8 mouse cellular contexts compared by ENCODE assay signal in genomic region chr4:137276443-137277165, GRCm38 (mm10). TPM values are rescaled to one million over a fixed set of nuclear protein-coding genes. Genes with fewer than 3 reads are reported as not detected.
DNase-seq lines count a peak whose midpoint lies in the region; ATAC-seq and TF ChIP-seq lines count a peak whose summit lies in the region.

No protein-coding gene starts in this region.

- H3K4me2 ChIP-seq in heart, embryonic 15.5 days = peak overlapping the region; percentile 83
- peak overlapping the region; percentile 96 for H3K4me2 ChIP-seq in embryonic facial prominence, embryonic 11.5 days (ENCODE audit: low read depth, low read length)
- peak overlapping the region; percentile 93 for H3K4me2 ChIP-seq in hindbrain, embryonic 15.5 days
- peak overlapping the region; percentile 92 for H3K4me2 ChIP-seq in midbrain, postnatal 0 days (ENCODE audit: low read depth, low read length, poor library complexity, severe bottlenecking)

- TF ChIP-seq CTCF in midbrain, postnatal 0 days (IDR thresholded peaks at IDR 0.05) = no peak

- H3K27ac ChIP-seq in heart, embryonic 15.5 days = no peak overlapping the region; the same call in 1 of the 2 replicates
- no peak overlapping the region for H3K27ac ChIP-seq in embryonic facial prominence, embryonic 11.5 days (replicated peaks; ENCODE audit: low read depth, low read length)
- no peak overlapping the region for H3K27ac ChIP-seq in hindbrain, embryonic 15.5 days (replicated peaks)
- H3K27ac ChIP-seq in midbrain, postnatal 0 days (ENCODE audit: low read depth, low read length) = no peak overlapping the region

- intact Hi-C loops in heart, postnatal 36 days (cut with DNase I) = no loop called here

- DNase-seq in heart, postnatal 36 days = no peak
- no peak for DNase-seq in embryonic facial prominence, embryonic 11.5 days (ENCODE audit: low spot score)
- no peak for DNase-seq in midbrain, postnatal 0 days (ENCODE audit: low spot score)
- DNase-seq in urinary bladder, adult 2 months (ENCODE audit: low spot score) = no peak
- no peak for DNase-seq in adrenal gland, postnatal 4 days (ENCODE audit: low spot score in 2 of 2)
- no peak for DNase-seq in left cerebral cortex, adult 11 months (ENCODE audit: low spot score)

- peaks cover 22% of the 10 kb centered on the region for H3K4me1 ChIP-seq in heart, embryonic 15.5 days (replicated peaks)
- peaks cover 3% of the 10 kb centered on the region for H3K4me1 ChIP-seq in embryonic facial prominence, embryonic 11.5 days (ENCODE audit: control insufficient read depth, insufficient read depth, low read length)
- peaks cover 34% of the 10 kb centered on the region for H3K4me1 ChIP-seq in hindbrain, embryonic 15.5 days (replicated peaks)
- peaks cover 11% of the 10 kb centered on the region; the same call in 1 of the 2 replicates for H3K4me1 ChIP-seq in midbrain, postnatal 0 days (ENCODE audit: insufficient read depth, low read length)

- H3K9me3 ChIP-seq in heart, embryonic 15.5 days (replicated peaks) = no peaks in the 10 kb centered on the region
- no peaks in the 10 kb centered on the region for H3K9me3 ChIP-seq in embryonic facial prominence, embryonic 11.5 days (replicated peaks; ENCODE audit: control insufficient read depth, low read length)
- no peaks in the 10 kb centered on the region for H3K9me3 ChIP-seq in hindbrain, embryonic 15.5 days
- no peaks in the 10 kb centered on the region for H3K9me3 ChIP-seq in midbrain, postnatal 0 days (ENCODE audit: low read length)

- H3K36me3 ChIP-seq in heart, embryonic 15.5 days = no peaks in the 10 kb centered on the region
- no peaks in the 10 kb centered on the region for H3K36me3 ChIP-seq in embryonic facial prominence, embryonic 11.5 days (replicated peaks; ENCODE audit: control insufficient read depth, insufficient read depth, low read depth, low read length)
- no peaks in the 10 kb centered on the region for H3K36me3 ChIP-seq in hindbrain, embryonic 15.5 days
- no peaks in the 10 kb centered on the region for H3K36me3 ChIP-seq in midbrain, postnatal 0 days (ENCODE audit: insufficient read depth, low read length)

- peaks cover 87% of the 10 kb centered on the region for H3K27me3 ChIP-seq in heart, embryonic 15.5 days
- peaks cover 57% of the 10 kb centered on the region for H3K27me3 ChIP-seq in embryonic facial prominence, embryonic 11.5 days (ENCODE audit: control insufficient read depth, insufficient read depth, low read length)
- H3K27me3 ChIP-seq in hindbrain, embryonic 15.5 days = peaks cover 29% of the 10 kb centered on the region
- H3K27me3 ChIP-seq in midbrain, postnatal 0 days (ENCODE audit: insufficient read depth, low read length) = peaks cover 13% of the 10 kb centered on the region; the same call in 1 of the 2 replicates

- H3K4me3 ChIP-seq in heart, embryonic 15.5 days = peak overlapping the region; percentile 57
- H3K4me3 ChIP-seq in embryonic facial prominence, embryonic 11.5 days (ENCODE audit: low read depth, low read length) = peak overlapping the region; percentile 53
- H3K4me3 ChIP-seq in hindbrain, embryonic 15.5 days = peak overlapping the region; percentile 48
- peak overlapping the region; percentile 65 for H3K4me3 ChIP-seq in midbrain, postnatal 0 days (ENCODE audit: low read depth, low read length)

- peak; percentile 24; the same call in 1 of the 2 replicates for ATAC-seq in heart, embryonic 15.5 days (replicated peaks; ENCODE audit: insufficient number of reproducible peaks, insufficient read depth, low FRiP score, low read depth)
- ATAC-seq in embryonic facial prominence, embryonic 11.5 days (replicated peaks; ENCODE audit: insufficient number of reproducible peaks, low FRiP score, low TSS enrichment, low read depth) = 0 out of 2 replicates have a peak, but pooled peaks have one; percentile 25
- peak; percentile 32 for ATAC-seq in hindbrain, embryonic 15.5 days (ENCODE audit: low FRiP score, low read depth)
- ATAC-seq in midbrain, postnatal 0 days (ENCODE audit: low FRiP score) = no peak

- peak overlapping the region; percentile 40 for H3K9ac ChIP-seq in heart, embryonic 15.5 days
- peak overlapping the region; percentile 48 for H3K9ac ChIP-seq in embryonic facial prominence, embryonic 11.5 days (replicated peaks; ENCODE audit: low read length)
- H3K9ac ChIP-seq in hindbrain, embryonic 15.5 days = peak overlapping the region; percentile 57
- peak overlapping the region; percentile 74 for H3K9ac ChIP-seq in midbrain, postnatal 0 days (replicated peaks; ENCODE audit: low read length, poor library complexity, severe bottlenecking)

- 3% methylated on average over 29 of the region's 46 CpGs for WGBS in heart, embryonic 15.5 days
- 2% methylated on average over 43 of the region's 46 CpGs for WGBS in embryonic facial prominence, embryonic 11.5 days
- 2% methylated on average over 31 of the region's 46 CpGs for WGBS in hindbrain, embryonic 15.5 days
- WGBS in midbrain, postnatal 0 days = 3% methylated on average over 44 of the region's 46 CpGs

RNA-seq across cellular contexts. Expression of gene Wnt4, which starts 0.7 kb away (rescaled TPM):
- 1.7 and 4.3 TPM in 2 replicates for polyA plus RNA-seq in heart, embryonic 15.5 days (2015; fragmentation: Nextera tagmentation; extraction: Ambion mirVana)
- under 1 TPM; 0.17 to 0.19 TPM for total RNA-seq in heart, postnatal 36 days (2021)
- 3.3 and 4.3 TPM in 2 replicates for polyA plus RNA-seq in embryonic facial prominence, embryonic 11.5 days (2014; fragmentation: Nextera tagmentation; extraction: Ambion mirVana)
- polyA plus RNA-seq in hindbrain, embryonic 15.5 days (2015; fragmentation: Nextera tagmentation; extraction: Ambion mirVana) = 3.8 and 3.9 TPM in 2 replicates
- total RNA-seq in midbrain, postnatal 0 days (2014; rRNA removed) = 5.6 and 6.3 TPM in 2 replicates
- 5.2 and 6.0 TPM in 2 replicates for polyA plus RNA-seq in midbrain, postnatal 0 days (2015; fragmentation: Nextera tagmentation; extraction: Ambion mirVana)
- 25.1 and 28.3 TPM in 2 replicates for polyA plus RNA-seq in urinary bladder, adult 2 months (2012; rRNA removed)
- total RNA-seq in adrenal gland, postnatal 4 days (2021) = 10 to 100 TPM; 68.5 to 70.1 TPM
